Mouse (Mus musculus) forebrain, embryonic 12.5 days (tissue): Measurements from ENCODE around the gene Nfib. TPM values are rescaled to one million over a fixed set of nuclear protein-coding genes. Genes with fewer than 3 reads are reported as not detected.

Experiments
- ATAC-seq: fragments of 200-750 bp; cut with Nextera tagmentation; 2 replicates; pipeline ENCODE4 v1.8.0; 2017; ENCODE audit warnings: moderate TSS enrichment; ENCODE audit not compliant: low FRiP score
- H3K27ac ChIP-seq: fragments of 300-500 bp; sonication (generic); 2 replicates; pipeline ENCODE4 v1.5.1; 2016; ENCODE audit warnings: mild to moderate bottlenecking
- H3K27me3 ChIP-seq: fragments of 300-500 bp; sonication (generic); 2 replicates; pipeline ENCODE4 v1.6.1; 2016; ENCODE audit warnings: mild to moderate bottlenecking
- H3K36me3 ChIP-seq: fragments of 300-500 bp; sonication (generic); replicated peaks from 2 replicates; pipeline ENCODE4 v1.6.1; 2016; ENCODE audit warnings: mild to moderate bottlenecking
- H3K4me1 ChIP-seq: fragments of 300-500 bp; sonication (generic); 2 replicates; pipeline ENCODE4 v1.6.1; 2016
- H3K4me2 ChIP-seq: fragments of 300-500 bp; sonication (generic); 2 replicates; pipeline ENCODE4 v1.6.1; 2016; ENCODE audit warnings: mild to moderate bottlenecking, moderate library complexity
- H3K4me3 ChIP-seq: fragments of 300-500 bp; sonication (generic); replicated peaks from 2 replicates; pipeline ENCODE4 v1.5.1; 2016; ENCODE audit warnings: mild to moderate bottlenecking
- H3K9ac ChIP-seq: fragments of 300-500 bp; sonication (generic); 2 replicates; pipeline ENCODE4 v1.6.1; 2016; ENCODE audit warnings: mild to moderate bottlenecking
- H3K9me3 ChIP-seq: fragments of 300-500 bp; sonication (generic); 2 replicates; pipeline ENCODE4 v1.6.1; 2016
- WGBS: fragments of 180-500 bp; shearing (Covaris S2); methylation state at CpG from one replicate; pipeline ENCODE4 v1.1.7; 2016; 5-methylcytosine and 5-hydroxymethylcytosine counted together
- polyA plus RNA-seq: library from polyadenylated mRNA; unstranded; fragments of >200 nt; fragmentation: Nextera tagmentation; extraction: Ambion mirVana; gene quantifications from 2 replicates; pipeline ENCODE4 v1.2.1, GENCODE M21; 2016

The Nfib gene
- polyA plus RNA-seq, 1 experiment from 2014 or later, result 103 TPM

DNA sequence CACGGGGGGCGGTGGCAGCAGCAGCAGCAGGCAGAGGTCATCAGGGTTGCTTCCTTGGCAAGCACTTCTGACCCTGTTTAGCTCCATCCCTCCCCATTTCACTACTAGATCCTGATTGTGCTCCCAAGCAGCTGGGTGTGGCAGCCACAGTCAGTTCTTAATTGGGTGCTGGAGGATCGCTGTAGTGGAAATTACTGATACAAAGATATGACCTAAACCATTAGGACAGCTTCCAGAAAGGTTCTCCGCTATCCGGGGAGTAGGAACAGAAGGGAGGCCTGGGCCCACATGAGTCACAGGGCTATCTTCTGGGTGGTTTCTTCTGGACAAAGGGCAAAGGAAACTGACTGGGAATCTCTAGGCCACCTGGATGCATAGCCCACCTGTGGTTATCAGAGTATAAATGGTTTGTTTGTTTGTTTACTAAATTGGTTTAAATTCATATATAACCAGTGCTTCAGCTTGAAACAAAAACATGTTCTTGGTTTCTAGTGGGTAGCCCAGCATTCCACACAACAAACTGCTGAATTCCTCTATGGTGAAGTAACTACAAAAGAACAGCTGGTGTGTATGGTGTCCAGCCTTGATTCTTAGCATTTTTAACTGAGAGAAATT is 64.4 kb downstream of the Nfib start:
- 84% methylated on average over 5 of the region's 5 CpGs for WGBS
- H3K4me1 ChIP-seq, result 0 out of 2 replicates have a peak, but pooled peaks cover 5% of the 10 kb centered on the region
- H3K4me2 ChIP-seq, result no peak overlapping the region
- no peaks in the 10 kb centered on the region for H3K36me3 ChIP-seq
- ATAC-seq, result no peak
- no peak overlapping the region for H3K4me3 ChIP-seq
- no peak overlapping the region for H3K9ac ChIP-seq
- H3K9me3 ChIP-seq, result no peaks in the 10 kb centered on the region
- no peaks in the 10 kb centered on the region for H3K27me3 ChIP-seq
- no peak overlapping the region for H3K27ac ChIP-seq

DNA sequence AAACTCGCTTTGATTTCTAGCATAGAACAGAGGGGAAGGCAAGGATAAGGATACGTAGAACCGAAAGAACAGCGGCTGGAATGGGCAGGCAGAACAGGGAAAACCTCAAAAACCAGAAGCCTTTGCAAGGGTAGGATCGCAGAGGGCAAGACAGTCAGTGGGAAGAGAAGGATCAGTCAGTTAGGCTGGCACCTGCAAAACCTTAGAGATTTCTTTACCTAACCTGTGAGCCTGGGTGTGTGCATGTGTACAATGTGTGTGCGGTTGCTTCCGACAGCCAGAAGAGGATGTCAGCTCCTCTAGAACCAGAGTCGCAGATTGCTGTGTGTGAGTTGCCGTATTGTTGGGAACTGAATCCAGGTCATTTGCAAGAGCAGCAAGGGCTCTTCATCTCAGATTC is 67.3 kb downstream of the Nfib start:
- WGBS, result 90% methylated on average over 9 of the region's 9 CpGs
- Histone ChIP-seq H3K4me2 (no peak overlapping the region), H3K9me3 (no peaks in the 10 kb centered on the region), H3K27ac (no peak overlapping the region), H3K4me1 (no peaks in the 10 kb centered on the region), H3K9ac (no peak overlapping the region), H3K4me3 (no peak overlapping the region), H3K36me3 (no peaks in the 10 kb centered on the region), H3K27me3 (no peaks in the 10 kb centered on the region)
- ATAC-seq, result no peak

DNA sequence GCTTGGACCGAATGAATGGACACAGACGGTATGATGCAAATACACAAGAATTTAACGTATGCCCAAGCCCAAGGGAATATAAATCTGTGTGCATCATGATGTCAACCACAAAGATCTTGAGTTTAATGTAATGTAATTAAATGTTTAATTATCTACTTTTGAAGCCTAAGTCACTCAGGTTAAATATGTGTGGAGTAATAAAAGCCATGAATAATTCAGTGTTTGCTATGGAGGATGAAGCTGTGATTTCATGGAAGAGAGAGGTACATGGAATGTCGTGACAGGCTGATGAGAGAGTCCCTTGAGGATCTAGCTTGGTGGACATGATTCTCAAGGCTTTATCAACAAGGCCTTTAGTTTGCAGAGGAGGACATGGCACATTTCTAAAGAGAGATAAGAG is 67.9 kb downstream of the Nfib start:
- Histone ChIP-seq H3K4me2 (no peak overlapping the region), H3K9ac (no peak overlapping the region), H3K27me3 (no peaks in the 10 kb centered on the region), H3K4me3 (no peak overlapping the region), H3K36me3 (no peaks in the 10 kb centered on the region), H3K27ac (no peak overlapping the region), H3K9me3 (no peaks in the 10 kb centered on the region), H3K4me1 (no peaks in the 10 kb centered on the region)
- 0 out of 2 replicates have a peak, but pooled peaks have one; percentile 52 for ATAC-seq
- 75% methylated on average over 4 of the region's 4 CpGs for WGBS

DNA sequence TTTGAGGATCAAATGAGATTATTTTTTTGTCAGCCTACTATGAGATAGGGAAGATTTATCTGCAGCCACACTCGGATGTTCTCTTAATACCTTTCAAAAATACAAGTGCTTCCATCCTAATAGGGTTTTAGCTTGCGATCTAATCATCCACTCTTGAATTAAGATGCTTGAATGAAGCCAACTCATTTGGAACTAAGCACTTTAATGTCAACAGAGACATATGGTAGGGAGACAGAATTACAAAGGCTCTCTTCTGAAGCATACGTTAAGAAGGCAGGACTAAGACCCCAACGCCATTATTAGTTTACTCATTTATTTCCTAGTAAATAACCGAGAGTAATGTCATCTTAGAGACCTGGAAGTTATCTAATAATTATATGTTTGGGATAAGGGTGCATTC is 68.9 kb downstream of the Nfib start:
- ATAC-seq, result no peak; the same call in 1 of the 2 replicates
- Histone ChIP-seq H3K36me3 (no peaks in the 10 kb centered on the region), H3K4me3 (no peak overlapping the region), H3K4me2 (no peak overlapping the region), H3K9ac (no peak overlapping the region), H3K27ac (no peak overlapping the region), H3K9me3 (no peaks in the 10 kb centered on the region), H3K27me3 (no peaks in the 10 kb centered on the region), H3K4me1 (no peaks in the 10 kb centered on the region)
- 28% methylated on average over 5 of the region's 5 CpGs for WGBS

DNA sequence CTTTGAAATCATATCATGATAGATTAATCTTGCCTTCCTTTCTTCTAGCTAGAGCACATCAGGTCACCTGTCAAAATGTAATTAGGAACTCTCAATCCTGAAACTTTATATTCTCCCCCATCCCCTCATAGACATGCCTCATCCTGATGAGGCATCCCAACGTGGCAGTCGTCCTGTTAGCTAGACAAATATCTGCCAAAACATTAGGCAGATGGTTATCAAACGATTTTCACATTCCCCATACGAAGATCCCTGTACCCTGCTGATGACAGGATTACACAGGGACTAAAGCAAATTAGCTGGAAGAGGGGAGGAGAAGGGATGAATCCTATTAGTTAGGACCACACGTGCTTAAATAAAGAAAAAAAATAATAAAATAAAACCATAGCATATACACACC is 69.7 kb downstream of the Nfib start:
- H3K4me2 ChIP-seq, result no peak overlapping the region
- 58% methylated on average over 5 of the region's 5 CpGs for WGBS
- no peak overlapping the region for H3K9ac ChIP-seq
- no peaks in the 10 kb centered on the region for H3K9me3 ChIP-seq
- no peaks in the 10 kb centered on the region for H3K4me1 ChIP-seq
- ATAC-seq, result no peak
- no peak overlapping the region for H3K27ac ChIP-seq
- H3K4me3 ChIP-seq, result no peak overlapping the region
- H3K27me3 ChIP-seq, result no peaks in the 10 kb centered on the region
- no peaks in the 10 kb centered on the region for H3K36me3 ChIP-seq

DNA sequence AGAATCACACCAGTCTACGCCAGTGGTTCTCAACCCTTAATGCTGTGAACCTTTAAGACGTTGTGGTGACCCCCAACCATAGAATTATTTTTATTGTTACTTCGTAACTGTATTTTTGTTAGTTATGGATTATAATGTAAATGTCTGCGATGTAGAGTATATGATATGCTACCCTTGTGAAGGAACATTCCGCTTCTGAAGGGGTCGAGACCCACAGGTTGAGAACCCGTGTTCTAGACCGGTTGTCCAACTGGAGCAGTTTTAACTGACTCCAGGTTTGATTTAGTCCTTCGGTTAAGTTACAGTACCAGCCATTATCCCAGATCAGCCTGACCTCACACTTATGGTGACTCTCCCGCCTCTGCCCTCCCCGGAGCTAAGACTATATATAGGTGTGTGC is 70.4 kb downstream of the Nfib start:
- Histone ChIP-seq H3K4me1 (no peaks in the 10 kb centered on the region), H3K27ac (no peak overlapping the region), H3K27me3 (no peaks in the 10 kb centered on the region), H3K36me3 (no peaks in the 10 kb centered on the region), H3K4me2 (no peak overlapping the region), H3K4me3 (no peak overlapping the region), H3K9ac (no peak overlapping the region), H3K9me3 (no peaks in the 10 kb centered on the region)
- no peak for ATAC-seq
- WGBS, result 94% methylated on average over 11 of the region's 11 CpGs

DNA sequence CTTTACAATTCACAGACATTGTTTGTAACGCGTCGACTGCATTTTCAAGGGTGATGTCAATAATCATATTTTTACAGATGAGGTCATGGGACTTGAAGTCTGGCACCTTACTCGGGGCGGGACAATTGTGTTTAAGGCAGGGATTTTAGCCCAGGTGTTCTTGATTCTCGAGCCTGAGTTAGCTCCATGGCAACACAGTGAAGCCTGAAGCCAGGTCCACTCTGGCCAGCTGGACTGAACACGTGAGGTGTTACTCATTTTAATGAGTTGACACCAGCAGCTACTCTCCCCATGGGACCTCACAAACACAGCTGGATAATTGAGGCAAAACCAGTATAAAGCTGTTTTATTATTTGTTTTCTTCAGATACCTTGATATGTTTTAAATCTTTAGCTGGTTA is 71.2 kb downstream of the Nfib start:
- Histone ChIP-seq H3K36me3 (no peaks in the 10 kb centered on the region), H3K27me3 (no peaks in the 10 kb centered on the region), H3K9ac (no peak overlapping the region), H3K4me2 (no peak overlapping the region), H3K4me3 (no peak overlapping the region), H3K9me3 (no peaks in the 10 kb centered on the region), H3K27ac (no peak overlapping the region), H3K4me1 (no peaks in the 10 kb centered on the region)
- 72% methylated on average over 7 of the region's 7 CpGs for WGBS
- no peak for ATAC-seq

DNA sequence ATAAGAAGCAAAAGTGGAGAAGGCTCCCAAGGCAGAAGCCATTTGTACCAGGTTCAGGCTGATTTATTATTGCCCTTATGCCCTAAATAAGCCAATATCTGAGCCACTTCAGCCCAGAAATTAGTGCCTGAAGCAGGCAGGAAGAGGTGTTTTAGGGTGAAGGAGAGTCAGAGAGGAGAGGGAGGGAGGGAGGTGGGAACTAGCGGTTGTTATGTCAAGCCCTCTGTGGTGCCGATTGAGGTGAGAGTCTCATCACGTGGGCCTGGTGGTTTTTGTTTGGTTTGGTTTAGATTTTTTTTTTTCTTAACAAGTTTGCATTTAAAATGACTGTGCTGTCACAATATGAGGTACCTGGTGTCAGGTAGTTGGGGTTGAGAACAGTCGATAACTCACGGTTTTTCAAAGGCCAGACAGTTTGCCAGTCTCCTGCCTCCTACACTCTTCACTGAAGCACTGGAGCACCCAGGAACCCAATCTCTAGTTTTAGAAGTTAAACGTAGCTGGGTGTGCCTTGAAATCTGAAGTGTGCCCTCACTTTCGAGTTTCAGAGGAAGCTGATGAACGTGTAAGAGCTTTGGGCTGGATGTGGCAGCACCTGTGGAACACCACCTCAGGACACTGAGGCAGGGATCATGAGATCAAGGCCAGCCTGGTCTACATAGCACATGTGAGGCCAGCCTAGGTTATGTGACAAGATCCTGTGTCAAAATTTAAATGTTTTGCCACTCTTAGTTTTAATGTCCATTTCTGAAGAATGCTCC is 81.1 kb downstream of the Nfib start:
- no peak for ATAC-seq
- Histone ChIP-seq H3K4me3 (no peak overlapping the region), H3K9me3 (no peaks in the 10 kb centered on the region), H3K4me1 (peaks cover 23% of the 10 kb centered on the region), H3K27me3 (no peaks in the 10 kb centered on the region), H3K27ac (no peak overlapping the region), H3K4me2 (no peak overlapping the region), H3K36me3 (no peaks in the 10 kb centered on the region), H3K9ac (no peak overlapping the region)
- 84% methylated on average over 8 of the region's 8 CpGs for WGBS

DNA sequence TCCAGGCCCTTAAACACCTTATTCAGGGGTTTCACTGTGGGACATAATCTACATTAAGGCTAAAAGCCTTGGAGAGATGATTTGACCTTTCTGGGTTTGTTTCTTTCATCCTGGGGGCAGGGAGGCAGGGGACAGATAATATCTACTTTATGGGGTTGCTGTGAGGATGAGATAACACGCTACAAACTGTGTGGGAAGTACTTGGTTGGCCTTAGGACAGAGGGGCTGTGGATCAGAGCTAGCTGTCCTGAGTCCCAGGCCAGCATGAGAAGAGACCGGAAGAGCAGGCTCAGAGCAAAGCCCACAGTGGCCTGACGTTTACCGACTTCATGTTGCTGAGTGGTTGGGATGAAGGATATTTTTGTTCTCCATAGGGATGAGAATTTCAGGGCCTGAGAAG is 81.7 kb downstream of the Nfib start:
- Histone ChIP-seq H3K9ac (no peak overlapping the region), H3K36me3 (no peaks in the 10 kb centered on the region), H3K9me3 (no peaks in the 10 kb centered on the region), H3K4me2 (no peak overlapping the region), H3K27me3 (no peaks in the 10 kb centered on the region), H3K4me1 (peaks cover 29% of the 10 kb centered on the region), H3K4me3 (no peak overlapping the region), H3K27ac (peak overlapping the region; percentile 32; the same call in 1 of the 2 replicates)
- WGBS, result 88% methylated on average over 4 of the region's 4 CpGs
- ATAC-seq, result no peak

DNA sequence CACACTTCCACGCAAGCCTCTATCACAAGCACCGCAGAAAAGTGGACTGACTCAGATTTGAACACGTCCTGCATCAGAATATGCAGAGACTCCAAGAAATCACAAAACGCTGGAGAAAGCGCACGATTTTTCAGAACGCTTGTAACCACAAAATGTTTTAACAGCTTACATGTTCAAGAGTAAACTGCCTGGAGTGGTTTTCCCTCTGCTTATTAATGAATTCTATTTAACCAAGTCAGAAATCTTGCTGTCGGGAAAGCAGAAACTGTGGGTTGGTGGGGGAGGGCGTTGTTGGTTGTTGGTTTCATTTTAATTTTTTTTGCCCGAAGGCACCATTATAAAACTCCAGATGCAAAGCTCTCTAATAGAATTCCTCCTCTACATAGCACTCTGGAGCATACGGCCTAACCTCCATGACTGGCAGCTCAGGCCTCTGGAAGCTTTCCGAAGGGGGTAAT is 82.4 kb downstream of the Nfib start:
- H3K27ac ChIP-seq, result peak overlapping the region; percentile 83
- H3K9me3 ChIP-seq, result no peaks in the 10 kb centered on the region
- no peak overlapping the region for H3K4me3 ChIP-seq
- WGBS, result 78% methylated on average over 12 of the region's 12 CpGs
- no peak overlapping the region for H3K9ac ChIP-seq
- no peak for ATAC-seq
- H3K27me3 ChIP-seq, result no peaks in the 10 kb centered on the region
- H3K36me3 ChIP-seq, result no peaks in the 10 kb centered on the region
- H3K4me1 ChIP-seq, result peaks cover 37% of the 10 kb centered on the region
- H3K4me2 ChIP-seq, result no peak overlapping the region

DNA sequence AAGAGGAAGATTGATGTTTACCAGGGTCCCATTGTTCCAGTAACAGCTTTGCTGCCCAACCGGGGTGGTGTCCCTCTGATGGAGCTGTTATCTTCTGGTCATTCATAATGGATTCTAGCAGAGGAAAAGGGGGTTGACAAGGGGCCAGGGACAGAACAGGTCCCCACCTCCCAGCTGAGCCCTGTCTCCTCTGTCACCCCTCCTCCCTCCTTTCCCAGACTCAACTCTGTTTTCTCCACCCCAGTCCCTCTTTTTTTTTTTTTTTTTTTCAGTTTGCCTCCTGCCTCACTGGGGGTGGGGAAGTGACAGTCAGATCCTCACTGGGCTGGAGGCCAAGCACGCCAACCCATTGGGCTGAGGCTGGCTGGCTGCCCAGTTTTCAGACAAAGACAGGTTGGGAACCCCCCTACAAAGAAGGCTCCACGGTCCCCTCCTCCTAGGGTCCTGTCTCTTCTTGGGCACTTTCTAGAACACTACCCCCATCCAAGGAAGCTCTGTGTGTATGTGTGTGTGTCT is 83.2 kb downstream of the Nfib start:
- Histone ChIP-seq H3K36me3 (no peaks in the 10 kb centered on the region), H3K27ac (peak overlapping the region; percentile 83), H3K27me3 (no peaks in the 10 kb centered on the region), H3K4me3 (no peak overlapping the region), H3K9ac (peak overlapping the region; percentile 29; the same call in 1 of the 2 replicates), H3K4me1 (peaks cover 42% of the 10 kb centered on the region), H3K4me2 (no peak overlapping the region), H3K9me3 (no peaks in the 10 kb centered on the region)
- ATAC-seq, result peak; percentile 91
- 11% methylated on average over 3 of the region's 3 CpGs for WGBS

DNA sequence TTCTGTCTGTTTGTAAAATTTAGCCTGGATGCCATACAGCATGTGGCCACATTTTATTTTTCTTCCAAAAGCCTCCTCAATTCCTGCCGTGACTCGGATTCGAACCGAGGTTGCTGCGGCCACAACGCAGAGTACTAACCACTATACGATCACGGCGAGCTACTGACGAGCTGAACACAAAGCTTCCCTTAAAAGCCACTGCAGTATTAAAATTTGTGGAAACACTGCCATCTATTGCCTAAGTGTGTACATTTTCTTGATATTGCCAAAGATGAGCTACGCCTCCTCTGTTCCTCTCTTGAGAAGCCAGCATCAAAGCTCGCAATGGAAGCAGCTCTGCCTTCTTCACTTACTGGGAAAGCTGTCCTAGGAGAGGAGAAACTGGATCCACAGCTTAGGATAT is 86.0 kb downstream of the Nfib start:
- Histone ChIP-seq H3K4me2 (no peak overlapping the region), H3K9ac (no peak overlapping the region), H3K27ac (no peak overlapping the region), H3K4me1 (peaks cover 46% of the 10 kb centered on the region), H3K27me3 (no peaks in the 10 kb centered on the region), H3K4me3 (no peak overlapping the region), H3K9me3 (no peaks in the 10 kb centered on the region), H3K36me3 (no peaks in the 10 kb centered on the region)
- ATAC-seq, result no peak
- 67% methylated on average over 12 of the region's 12 CpGs for WGBS

DNA sequence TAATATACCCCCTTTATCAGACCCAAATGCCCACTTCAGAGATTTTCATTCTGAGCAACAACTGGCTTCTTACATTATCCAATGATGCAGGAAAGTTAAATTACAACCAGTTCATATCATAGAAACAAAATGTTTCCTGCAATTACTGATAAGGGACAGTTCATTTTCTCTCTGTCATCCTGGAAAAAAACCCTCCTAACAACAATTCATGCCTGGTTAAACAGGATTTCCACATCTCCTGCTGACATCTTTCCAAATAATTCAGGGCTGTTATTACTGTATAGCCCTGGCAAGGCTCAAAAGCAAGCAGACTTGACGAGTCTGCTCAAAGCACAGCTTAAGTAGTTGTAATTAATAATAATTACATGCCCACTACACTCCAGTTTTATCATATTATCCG is 86.5 kb downstream of the Nfib start:
- no peak for ATAC-seq

More for the DNA sequence above, 86.5 kb downstream of the Nfib start:
- H3K27ac ChIP-seq, result no peak overlapping the region
- no peak overlapping the region for H3K4me3 ChIP-seq
- H3K36me3 ChIP-seq, result no peaks in the 10 kb centered on the region
- WGBS, result 42% methylated on average over 2 of the region's 2 CpGs
- H3K4me1 ChIP-seq, result peaks cover 51% of the 10 kb centered on the region
- no peaks in the 10 kb centered on the region for H3K27me3 ChIP-seq
- no peak overlapping the region for H3K4me2 ChIP-seq
- no peaks in the 10 kb centered on the region for H3K9me3 ChIP-seq
- H3K9ac ChIP-seq, result no peak overlapping the region
